Mouse (Mus musculus) G1E (cell line): Measurements from ENCODE around the gene Rxfp4.

Experiments used
- CTCF ChIP-seq: IDR thresholded peaks from 2 replicates; pipeline ENCODE4 v1.5.1; 2012; ENCODE audit warnings: low read depth, low read length, inconsistent platforms, mixed read lengths
- GATA1 ChIP-seq: IDR thresholded peaks from 2 replicates; pipeline ENCODE4 v1.6.1; 2012; ENCODE audit warnings: borderline replicate concordance, low read length, inconsistent platforms, mixed read lengths
- TAL1 ChIP-seq: conservative IDR thresholded peaks from 2 replicates; pipeline ENCODE4 v1.6.1; 2012; ENCODE audit warnings: low read depth, low read length, inconsistent platforms, mixed read lengths

DNA sequence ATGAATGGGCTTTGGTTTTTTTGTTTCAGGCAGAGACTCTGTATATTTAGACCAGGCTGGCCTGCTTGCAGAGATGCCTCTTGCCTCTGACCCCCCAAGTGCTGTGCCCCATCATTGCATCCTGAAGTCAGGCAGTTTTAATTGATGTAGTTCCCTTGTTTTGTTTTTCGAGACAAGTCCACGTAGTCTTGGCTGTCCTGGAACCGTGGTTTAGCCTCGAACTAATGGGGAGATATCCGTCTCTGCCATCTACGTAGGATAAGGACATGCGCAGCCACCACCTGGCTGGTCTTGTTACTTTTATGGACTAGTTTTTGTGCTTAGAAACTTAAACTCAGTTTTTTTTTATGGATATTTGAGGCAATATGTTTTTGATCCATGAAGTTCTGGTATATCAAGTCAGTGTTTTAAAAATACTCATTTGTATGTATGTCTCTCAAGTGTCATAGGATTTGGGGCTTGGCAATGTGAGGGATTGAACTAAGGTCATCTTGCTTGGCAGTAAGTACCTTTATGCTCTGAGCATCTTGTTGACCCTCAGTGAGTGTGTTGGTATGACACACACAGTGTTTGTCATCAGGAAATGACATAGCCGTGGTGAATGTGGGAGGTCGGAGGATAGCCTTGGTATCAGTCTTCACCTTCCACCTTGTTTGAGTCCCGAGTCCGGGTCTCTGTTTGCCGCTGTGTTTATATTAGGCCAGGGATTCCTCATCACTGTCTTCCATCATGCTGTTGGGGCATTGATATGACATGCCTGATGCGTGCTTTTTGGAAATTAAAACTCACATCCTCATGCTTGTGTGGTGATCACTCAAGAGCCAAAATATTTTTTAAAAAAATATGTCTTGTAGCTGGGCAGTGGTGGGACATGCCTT is 34.0 kb upstream of the Rxfp4 start:
- TF ChIP-seq CTCF (no peak), TAL1 (no peak), GATA1 (no peak)
